Mouse (Mus musculus) thymus, postnatal 4 days (tissue): Measurements from ENCODE around the gene Actn1.

ENCODE experiments used
- DNase-seq: peaks from one replicate; pipeline ENCODE4 v3.0.0; 2021

Gene Actn1

DNA sequence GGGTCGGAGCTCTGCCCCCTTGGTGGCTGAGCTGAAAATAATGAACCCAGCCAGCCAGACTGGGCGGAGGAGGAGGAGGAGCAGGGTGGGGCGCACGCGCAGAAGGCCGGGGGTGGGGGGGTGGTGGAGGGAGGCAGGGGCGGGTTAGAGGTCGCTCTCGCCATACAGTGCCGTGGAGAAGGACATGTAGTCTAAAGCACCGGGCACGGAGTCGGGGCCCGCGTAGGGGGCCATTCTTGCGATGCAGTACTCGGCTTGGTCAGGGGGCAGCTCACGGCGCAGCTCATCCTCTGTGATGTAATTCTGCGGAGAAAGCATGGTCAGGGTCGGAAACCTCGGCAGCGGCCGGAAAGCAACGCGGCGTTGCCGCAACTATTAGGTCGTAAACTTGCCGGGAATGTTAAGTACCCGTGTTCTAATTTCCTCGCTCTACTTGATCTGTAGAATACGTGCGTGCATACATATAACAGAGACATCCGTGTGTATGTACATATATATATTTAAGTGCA lies 91.9 kb downstream of the Actn1 start:
- DNase-seq: peak; percentile 82

- no peak for DNase-seq
These were observed 92.8 kb downstream of the Actn1 start for GRCm38 (mm10) chr12:80167321-80167720.

- no peak for DNase-seq
These were observed 93.5 kb downstream of the Actn1 start for GRCm38 (mm10) chr12:80166651-80167050.

DNA sequence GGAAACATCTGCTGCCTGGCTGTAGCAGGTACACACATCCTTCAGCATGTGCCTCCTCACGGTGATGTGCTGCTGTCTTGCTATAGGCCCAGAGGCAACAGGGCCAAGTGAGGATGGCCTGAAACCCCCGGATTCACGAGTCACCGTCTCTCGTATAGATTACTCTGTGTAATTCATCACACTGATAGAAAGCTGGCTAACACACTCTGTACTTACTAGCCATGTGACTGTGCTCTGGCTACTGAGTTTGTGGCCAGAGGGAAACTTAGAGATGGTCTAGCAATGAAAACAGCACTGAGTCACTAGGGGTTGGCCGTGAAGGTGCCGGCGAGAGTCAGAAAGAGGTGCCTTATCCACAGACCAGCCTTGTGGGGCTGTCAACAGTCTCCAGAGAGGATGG lies 95.6 kb downstream of the Actn1 start:
- DNase-seq: no peak

DNA sequence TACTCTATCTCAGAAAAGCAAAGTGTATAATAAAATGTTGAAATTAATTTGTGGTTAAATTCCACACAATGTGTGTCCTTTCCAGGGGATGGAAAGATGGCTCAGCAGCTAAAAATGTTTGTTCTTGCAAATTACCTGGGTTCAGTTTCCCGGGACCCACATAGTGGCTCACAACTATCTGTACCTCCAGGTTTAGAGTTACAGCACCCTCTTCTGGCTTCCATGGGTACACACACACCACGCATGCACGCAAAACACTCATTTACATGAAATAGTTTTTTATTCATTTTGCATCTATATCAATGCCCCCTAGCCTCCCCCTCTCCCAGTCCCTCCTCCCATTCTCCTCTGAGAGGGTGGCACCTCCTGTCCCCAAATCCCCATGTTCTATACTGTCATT lies 97.7 kb downstream of the Actn1 start:
- DNase-seq: no peak

DNA sequence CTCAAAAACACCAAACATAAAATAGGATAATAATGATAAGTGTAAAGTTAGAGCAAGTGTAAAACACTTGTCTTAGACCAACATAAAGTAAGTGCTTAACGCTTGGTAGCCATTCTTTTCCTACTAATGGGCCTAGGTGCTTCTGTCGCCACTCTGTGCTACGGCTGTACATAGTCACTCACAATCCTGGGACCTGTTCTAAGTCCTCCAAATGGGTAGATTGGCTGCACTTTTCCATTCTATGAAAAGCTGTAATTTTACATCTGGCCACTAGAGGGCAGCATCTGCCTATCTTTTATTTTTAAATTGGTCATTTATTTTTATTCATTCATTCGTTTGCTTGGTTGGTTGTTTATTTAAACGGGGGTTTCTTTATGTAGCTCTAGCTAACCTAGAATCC lies 102.5 kb downstream of the Actn1 start:
- no peak for DNase-seq

DNA sequence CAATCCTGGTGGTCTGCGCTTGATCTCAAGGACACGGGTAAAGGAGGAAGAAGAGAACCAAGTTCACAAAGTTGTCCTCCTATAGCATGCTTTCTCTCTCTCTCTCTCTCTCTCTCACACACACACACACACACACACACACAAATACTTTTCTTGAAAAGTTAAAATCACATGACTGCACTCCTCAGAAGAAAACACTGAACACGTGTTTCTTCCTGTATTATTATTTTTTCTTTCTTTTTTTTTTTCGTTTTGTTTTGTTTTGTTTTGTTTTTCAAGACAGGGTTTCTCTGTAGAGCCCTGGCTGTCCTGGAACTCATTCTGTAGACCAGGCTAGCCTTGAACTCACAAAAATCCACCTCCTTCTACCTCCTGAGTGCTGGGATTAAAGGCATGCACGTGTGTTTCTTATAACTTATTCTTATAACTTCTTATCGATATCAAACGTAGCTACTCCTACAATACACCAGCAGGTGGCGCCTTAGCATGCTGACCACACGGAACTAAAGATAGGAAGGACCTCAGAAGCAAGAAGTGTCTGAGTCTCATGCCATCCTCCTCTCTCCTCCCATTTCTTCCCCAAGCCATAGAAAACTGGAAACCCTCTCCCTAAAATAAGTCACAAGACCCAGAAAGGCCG lies 106.4 kb downstream of the Actn1 start:
- peak; percentile 76 for DNase-seq

DNA sequence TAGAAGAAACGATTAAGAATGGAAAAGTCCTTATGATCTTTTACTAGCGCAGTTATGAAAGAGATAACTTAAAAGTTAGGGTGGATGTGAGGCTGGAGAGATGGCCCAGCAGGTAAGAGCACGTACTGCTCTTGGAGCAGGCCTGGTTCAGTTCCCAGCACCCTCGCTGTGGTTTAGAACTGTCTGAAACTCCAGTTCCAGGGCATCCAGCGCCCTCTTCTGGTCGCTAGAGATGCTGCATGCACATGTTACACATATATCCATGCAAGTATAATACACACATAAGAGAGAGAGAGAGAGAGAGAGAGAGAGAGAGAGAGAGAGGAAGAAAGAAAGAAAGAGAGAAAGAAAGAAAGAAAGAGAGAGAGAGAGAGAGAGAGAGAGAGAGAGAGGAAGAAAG lies 107.1 kb downstream of the Actn1 start:
- DNase-seq: no peak

DNA sequence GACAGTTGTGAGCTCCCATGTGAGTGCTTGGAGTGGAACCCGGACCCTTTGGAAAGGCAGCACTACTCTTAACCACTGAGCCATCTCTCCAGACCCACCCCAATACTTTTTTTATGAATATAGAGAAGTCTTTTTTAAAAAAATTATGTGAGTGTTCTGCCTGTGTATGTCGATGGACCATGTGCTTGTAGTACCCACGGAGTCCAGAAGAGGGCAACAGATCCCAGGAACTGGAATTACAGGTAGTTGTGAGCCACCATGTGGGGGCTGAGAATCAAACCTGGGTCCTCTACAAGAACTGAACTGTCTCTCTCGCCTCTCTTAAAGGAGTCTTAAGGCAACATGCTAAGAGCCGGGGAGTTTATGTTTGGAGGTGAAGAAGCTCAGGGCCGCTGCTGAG lies 108.3 kb downstream of the Actn1 start:
- DNase-seq: peak; percentile 47

GRCm38 (mm10) chr12:80150624-80151023 lies 109.5 kb downstream of the Actn1 start:
- peak; percentile 72 for DNase-seq

- DNase-seq: no peak
These were observed 112.5 kb downstream of the Actn1 start for GRCm38 (mm10) chr12:80147563-80148214.

DNA sequence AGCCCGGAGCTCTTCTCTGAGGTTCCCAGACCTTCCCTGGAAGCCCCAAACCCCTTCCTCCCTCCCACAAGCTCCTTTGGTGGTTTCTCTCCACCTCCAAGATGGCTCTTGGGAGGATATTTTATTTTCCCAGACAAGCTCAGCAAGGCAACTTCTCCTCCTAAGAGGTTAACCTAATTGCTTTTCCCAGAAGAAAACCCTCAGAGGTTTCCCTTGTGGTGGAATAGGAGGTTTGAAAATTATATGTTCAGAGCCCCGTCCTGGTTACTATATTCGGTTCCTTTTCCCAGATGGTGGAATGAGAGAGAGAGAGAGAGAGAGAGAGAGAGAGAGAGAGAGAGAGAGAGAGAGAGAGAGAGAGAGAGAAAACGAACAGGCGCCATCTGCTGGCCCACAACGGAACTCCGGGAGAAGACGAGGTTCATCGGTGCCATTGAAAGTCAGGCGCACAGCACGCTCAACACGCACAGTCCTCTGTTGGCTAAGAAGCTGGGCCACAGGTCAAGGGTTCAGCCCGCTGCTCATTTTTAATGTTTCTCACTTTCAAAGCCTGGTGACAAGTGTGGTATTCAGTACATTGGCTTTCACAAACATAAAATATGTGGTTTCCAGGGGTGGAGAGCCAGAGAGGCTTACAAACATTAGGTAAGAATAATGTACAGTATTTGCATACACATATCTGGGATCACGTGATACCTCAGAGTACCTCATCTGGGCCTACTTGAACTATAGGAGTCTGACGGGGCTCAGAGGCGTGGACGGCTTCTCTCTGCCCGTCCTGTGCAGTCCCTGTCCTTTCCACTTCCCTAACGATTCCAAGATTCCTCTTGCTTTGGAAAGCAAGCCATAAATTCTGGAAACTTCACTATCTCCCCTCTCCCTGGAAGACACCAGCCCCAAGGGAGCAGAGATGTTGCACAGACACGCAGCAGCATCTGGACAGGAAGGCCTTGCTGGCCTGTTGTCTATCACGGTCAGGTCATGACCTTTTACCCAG lies 113.6 kb downstream of the Actn1 start:
- peak; percentile 82 for DNase-seq

- no peak for DNase-seq
These were observed 114.8 kb downstream of the Actn1 start for GRCm38 (mm10) chr12:80145365-80145764.

GRCm38 (mm10) chr12:80144846-80145245 lies 115.3 kb downstream of the Actn1 start:
- no peak for DNase-seq

DNA sequence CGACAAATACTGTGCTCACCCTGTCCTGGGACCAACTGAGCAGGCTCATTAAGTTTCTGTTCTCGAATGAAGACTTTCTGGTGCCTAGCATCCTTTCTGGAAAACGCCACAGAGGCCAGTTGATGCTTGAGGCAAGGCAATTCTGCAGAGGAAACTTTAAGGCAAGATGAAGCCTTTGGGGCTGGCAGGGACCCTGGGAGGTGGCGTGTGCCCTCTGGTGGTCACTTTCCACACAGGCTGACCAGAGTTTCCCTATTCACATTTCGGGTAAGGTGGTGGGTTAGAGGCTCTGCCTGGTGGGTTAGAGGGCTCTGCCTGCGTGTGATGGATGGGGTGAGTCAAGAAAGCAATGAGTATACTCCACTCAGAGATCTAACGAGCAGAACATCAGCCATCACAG lies 118.7 kb downstream of the Actn1 start:
- DNase-seq: peak; percentile 83

DNA sequence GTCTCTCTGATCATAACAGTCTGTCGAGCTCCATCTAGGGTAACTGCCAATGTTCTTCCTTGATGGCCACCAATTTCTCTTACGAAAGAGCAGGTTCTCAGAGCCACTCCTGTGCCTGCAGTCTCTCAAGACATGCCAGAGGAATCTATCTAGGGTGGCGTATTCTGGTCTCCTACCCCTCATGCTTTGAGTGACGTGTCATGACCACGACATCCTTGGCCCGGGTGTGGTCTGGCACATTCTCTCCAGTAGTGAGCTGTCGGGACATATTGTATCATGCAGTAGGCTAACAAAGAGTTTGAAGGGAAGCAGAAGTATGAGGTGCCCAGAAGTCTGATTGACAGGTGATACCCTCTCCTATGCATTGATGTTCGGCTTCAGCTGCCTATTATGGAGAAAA lies 119.2 kb downstream of the Actn1 start:
- DNase-seq: no peak

DNA sequence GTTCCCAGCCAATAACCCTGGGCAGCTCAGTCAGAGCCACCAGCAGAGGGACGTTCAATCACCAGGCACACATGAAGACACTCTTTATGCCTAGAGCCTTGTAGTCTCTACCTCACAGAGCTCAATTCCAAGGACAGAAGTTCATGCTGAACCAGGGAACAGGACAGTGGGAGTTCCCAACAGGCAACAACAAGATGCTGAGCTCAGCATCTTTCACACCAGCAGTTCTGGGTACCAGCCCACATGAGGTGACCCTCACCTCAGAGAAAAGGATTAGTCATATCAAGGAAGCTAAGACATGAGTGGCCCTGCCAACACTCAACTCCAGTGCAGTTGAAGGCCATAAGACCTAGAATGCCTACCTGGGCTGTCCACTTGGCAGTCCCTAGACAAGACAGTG lies 122.4 kb downstream of the Actn1 start:
- DNase-seq: no peak

DNA sequence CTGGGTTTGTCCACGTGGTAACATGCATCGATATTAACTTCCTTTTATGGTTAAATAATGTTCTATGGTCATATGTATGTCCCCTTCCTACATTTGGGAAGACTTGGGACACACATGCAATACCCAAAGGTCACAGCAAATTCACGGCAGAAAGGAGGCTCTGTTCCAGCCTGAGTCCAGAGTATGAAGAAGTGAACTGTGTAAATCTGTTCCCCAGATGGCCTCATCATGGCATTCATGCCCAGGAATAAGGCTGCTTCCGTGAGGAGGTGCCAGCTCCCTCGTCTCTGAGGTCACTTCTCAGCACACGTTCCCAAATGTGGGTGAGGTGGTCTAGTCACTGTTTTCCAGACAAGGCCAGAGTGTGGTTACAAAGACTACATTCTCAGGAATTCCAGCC lies 122.9 kb downstream of the Actn1 start:
- no peak for DNase-seq

DNA sequence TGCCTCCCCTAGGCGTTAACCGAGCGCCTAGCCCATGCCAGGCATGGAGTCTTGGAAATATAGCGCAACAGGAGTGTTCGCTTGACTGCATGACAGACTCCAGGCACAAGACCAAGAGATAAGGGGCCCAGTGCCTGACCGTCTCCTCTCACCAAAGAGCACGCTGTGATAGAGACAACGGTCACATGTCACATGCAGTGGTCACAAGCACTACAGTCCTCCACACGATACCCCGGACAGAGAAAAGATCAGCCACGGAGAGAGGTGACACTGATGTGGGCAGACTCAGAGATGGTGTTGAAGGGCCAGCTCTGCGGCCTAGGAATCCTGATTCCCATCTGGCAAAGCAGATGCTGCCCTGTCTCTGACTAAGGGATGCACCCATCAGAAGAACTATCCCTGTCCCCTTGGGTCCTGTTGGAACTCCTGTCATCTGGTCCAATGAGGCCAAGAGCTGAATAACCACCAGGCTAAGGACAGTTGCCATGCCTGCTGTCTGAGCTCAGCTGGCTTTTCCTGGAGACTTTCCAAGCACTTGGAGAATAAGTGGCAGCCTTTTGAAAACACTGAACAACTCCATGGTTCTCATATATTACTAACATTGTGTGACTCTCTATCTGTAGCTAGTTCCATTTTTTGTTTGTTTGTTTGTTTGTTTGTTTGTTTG lies 123.8 kb downstream of the Actn1 start:
- no peak for DNase-seq

DNA sequence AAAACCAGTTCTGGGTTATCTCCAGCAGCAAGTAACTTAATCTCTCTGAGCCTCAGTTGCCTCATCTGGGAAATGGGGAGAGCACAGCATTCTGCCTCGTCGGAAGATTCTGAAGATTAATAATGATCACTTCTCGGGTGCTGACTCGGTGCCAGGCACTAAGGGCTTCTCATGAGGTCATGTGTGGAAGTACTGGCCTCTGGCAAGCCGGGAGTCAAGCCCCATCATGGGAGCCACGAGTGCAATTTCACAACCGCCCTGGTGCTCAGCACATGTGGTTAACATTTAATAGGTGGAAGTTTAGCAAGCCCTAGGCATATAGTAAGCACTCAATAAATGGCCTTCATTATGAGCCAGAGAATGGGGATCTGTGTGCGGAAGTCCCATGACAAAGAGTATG lies 125.0 kb downstream of the Actn1 start:
- no peak for DNase-seq

- no peak for DNase-seq
These were observed 127.1 kb downstream of the Actn1 start for GRCm38 (mm10) chr12:80133011-80133545.

GRCm38 (mm10) chr12:80132250-80133003 lies 127.7 kb downstream of the Actn1 start:
- DNase-seq: peak; percentile 85
